Mouse (Mus musculus) heart, postnatal 10 days (tissue): ENCODE measurements around the gene Mat2a. TPM values are rescaled to one million over a fixed set of nuclear protein-coding genes. Genes with fewer than 3 reads are reported as not detected.

ENCODE experiments used
- DNase-seq, 2 experiments: peaks; one replicate each; pipeline ENCODE4 v3.0.0; 2021
- intact Hi-C: fragments of 180-260 bp; cut with DNase I; formaldehyde crosslinking; loops from one replicate; pipeline ENCODE4 v1.15.1; 2025
- total RNA-seq, 2 experiments: library from RNA; stranded (reverse); gene quantifications; 2 replicates each; pipeline ENCODE4 v1.2.3; 2021

Mat2a gene
- total RNA-seq, 2 experiments from 2014 or later: 204 to 226 TPM

GRCm38 (mm10) chr6:72420901-72421300, 18.5 kb downstream of the Mat2a start:
- intact Hi-C loops: loop anchor here (10.0 kb wide), 1 partner anchor 414 kb away; no protein-coding TSS in a partner anchor
- DNase-seq: no peak

- intact Hi-C loops: loop anchor here (10.0 kb wide), 1 partner anchor 415 kb away; no protein-coding TSS in a partner anchor
- DNase-seq: no peak
Observed at GRCm38 (mm10) chr6:72419806-72420205, 19.6 kb downstream of the Mat2a start.

DNA sequence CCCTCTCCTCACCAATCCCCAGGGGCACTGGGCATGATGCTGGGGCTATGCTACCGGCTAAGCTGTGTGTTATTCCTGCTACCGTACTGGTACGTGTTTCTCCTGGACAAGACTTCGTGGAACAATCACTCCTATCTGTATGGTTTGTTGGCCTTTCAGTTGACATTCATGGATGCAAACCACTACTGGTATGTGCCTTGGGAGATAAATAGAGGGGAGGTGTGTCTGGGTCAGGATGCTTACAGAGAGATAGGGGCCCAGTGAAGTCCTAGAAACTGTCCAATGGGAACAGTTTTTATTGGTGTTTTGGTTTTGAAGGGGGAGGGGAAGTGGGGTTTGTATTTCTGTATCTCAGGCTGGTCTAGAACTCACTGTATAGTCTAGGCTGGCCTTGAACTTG, 21.1 kb downstream of the Mat2a start:
- intact Hi-C loops: no loop called here
- DNase-seq: no peak

- no peak for DNase-seq
- intact Hi-C loops: no loop called here
Observed at GRCm38 (mm10) chr6:72415964-72416772, 23.2 kb downstream of the Mat2a start.

- intact Hi-C loops: no loop called here
- no peak for DNase-seq
Observed at GRCm38 (mm10) chr6:72415181-72415580, 24.2 kb downstream of the Mat2a start.

- peak; percentile 97 to 98 for DNase-seq
- intact Hi-C loops: no loop called here
Observed at GRCm38 (mm10) chr6:72414076-72414756, 25.1 kb downstream of the Mat2a start, which contains the start of gene Ggcx. Gene Ggcx (plus strand): TSS chr6:72414308.

DNA sequence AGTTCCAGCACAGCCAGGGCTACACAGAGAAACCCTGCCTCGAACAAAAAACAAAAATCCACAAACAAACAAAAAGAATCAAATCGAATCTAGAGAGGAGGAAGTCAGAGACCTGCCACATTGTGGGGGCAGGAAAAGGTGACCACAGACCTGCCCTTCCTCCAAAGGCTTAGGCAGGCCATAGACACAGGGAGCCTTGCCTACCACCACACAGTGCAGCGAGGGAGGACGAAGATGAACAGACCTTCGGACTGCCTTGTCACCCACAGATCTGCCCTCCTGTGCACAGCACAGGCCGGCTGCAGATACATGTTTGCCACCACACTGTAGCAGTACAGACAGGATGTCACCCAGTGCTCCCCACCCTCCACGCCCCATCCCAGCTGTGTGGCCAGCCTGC, 28.8 kb downstream of the Mat2a start:
- intact Hi-C loops: no loop called here
- DNase-seq: no peak

GRCm38 (mm10) chr6:72410003-72410402, 29.4 kb downstream of the Mat2a start:
- no peak for DNase-seq
- intact Hi-C loops: no loop called here

DNA sequence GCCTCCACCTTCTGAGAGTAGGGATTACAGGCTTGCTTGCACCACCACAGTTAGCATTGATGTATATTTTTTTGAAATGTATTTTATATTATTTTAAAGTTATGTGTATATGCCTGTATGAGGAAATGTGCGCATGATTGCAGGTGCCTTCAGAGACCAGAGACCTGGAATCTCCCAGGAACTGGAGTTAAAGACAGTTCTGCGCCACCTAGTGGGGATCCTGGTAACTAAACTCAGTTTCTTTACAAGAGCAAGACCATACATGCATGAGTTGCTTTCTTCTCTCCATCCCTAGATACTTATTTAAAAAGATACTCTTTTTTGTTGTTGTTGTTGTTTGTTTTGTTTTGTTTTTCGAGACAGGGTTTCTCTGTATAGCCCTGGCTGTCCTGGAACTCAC, 29.8 kb downstream of the Mat2a start:
- peak; percentile 55 to 79 for DNase-seq
- intact Hi-C loops: loop anchor here (5.0 kb wide), 2 partner anchors 47 to 127 kb away; no protein-coding TSS in a partner anchor

- DNase-seq: peak; percentile 87 to 92
- intact Hi-C loops: loop anchor here (1.0 to 5.0 kb wide), 3 partner anchors 45 to 159 kb away; no protein-coding TSS in a partner anchor
Observed at GRCm38 (mm10) chr6:72407119-72407518, 32.2 kb downstream of the Mat2a start.

DNA sequence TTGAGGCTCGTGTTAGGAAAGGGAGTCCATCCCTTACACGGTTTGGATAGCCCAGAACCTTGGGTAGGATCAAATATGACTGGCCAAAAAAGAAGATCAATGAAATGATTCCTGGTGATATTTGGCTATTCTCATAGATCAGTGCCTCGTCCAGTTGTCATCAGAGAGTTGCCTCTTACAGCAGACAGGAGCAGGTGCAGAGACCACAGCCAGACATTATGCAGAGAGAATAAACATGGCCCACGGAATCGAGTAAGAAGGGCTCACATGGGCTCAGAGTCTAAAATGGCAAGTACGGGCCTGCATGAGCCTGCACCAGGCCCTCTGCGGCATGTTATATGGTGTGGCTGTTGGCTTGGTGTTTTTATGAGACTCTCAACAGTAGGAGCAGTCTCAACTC, 34.0 kb downstream of the Mat2a start:
- intact Hi-C loops: loop anchor here (5.0 kb wide), 2 partner anchors 43 to 123 kb away; no protein-coding TSS in a partner anchor
- DNase-seq: no peak

- intact Hi-C loops: no loop called here
Observed at GRCm38 (mm10) chr6:72401875-72402274, 37.5 kb downstream of the Mat2a start.

GRCm38 (mm10) chr6:72399967-72400366, 39.4 kb downstream of the Mat2a start:
- no peak for DNase-seq
- intact Hi-C loops: no loop called here

More at GRCm38 (mm10) chr6:72401875-72402274, 37.5 kb downstream of the Mat2a start:
- DNase-seq: peak; percentile 78 to 88

- DNase-seq: no peak
- intact Hi-C loops: no loop called here
Observed at GRCm38 (mm10) chr6:72396837-72397251, 42.5 kb downstream of the Mat2a start.

GRCm38 (mm10) chr6:72392341-72392740, 47.0 kb downstream of the Mat2a start:
- no peak for DNase-seq
- intact Hi-C loops: loop anchor here (5.0 kb wide), 1 partner anchor 110 kb away; no protein-coding TSS in a partner anchor

- DNase-seq: peak; percentile 77 to 80
- intact Hi-C loops: loop anchor here (5.0 kb wide), 1 partner anchor 109 kb away; no protein-coding TSS in a partner anchor
Observed at GRCm38 (mm10) chr6:72390795-72391521, 48.4 kb downstream of the Mat2a start.

- intact Hi-C loops: loop anchor here (5.0 kb wide), 1 partner anchor 108 kb away; no protein-coding TSS in a partner anchor
- peak; percentile 94 for DNase-seq
Observed at GRCm38 (mm10) chr6:72389941-72390771, 49.2 kb downstream of the Mat2a start, which contains the start of gene Vamp8. Gene Vamp8 (minus strand): TSS chr6:72390703.

GRCm38 (mm10) chr6:72389471-72389940, 49.9 kb downstream of the Mat2a start:
- intact Hi-C loops: no loop called here
- DNase-seq: no peak

DNA sequence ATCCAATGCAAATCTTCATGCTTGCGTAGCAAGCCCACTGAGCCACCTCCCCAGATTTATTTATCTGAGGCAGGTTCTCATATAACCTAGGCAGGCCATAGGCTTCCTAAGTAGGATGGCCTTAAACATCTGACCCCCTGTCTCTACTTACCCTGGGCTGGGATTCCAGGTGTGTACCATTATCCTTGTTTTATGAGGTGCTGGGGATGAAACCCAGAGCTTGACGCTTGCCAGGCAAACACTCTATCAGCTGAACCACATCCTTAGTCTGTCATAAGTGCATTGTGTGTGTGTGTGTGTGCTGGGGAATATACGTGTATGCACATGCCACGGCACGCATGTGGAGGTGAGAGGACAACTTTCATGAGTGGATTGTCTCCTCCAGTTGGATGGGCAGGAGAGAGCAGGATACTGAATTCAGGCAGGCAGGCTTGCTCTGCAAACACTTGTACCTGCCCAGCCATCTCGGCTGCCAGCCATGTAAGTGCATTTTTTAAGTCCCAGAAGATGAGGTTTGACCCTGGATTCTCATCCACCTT, 50.5 kb downstream of the Mat2a start:
- no peak for DNase-seq
- intact Hi-C loops: no loop called here
